Mouse (Mus musculus) kidney, postnatal 14 days (tissue): Measurements from ENCODE around the gene Kctd20.
A peak's percentile ranks its signal among the peaks of the same experiment; 100 is the strongest.

Source experiments
- DNase-seq: peaks from one replicate; pipeline ENCODE4 v3.0.0; 2022; ENCODE audit warnings: mixed read lengths

Kctd20 gene

DNA sequence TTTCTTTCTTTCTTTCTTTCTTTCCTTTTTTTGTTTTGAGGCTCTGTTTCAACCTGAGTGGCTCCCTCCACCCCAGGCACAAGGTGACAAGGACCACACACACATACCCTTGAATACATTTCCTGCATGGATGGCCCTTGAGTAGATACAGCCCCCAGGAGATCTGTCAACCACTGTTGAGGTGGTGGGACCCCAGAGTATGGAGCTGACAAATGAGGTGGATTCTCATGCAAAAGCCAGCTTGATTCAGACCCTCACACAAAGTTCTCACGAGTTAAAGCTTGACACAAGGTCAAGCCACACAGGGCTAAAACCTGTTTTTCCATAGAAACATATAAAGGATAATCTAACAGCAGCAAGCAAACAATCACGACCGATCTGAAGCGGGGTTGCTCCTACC is 19.5 kb upstream of the Kctd20 start:
- no peak for DNase-seq

DNA sequence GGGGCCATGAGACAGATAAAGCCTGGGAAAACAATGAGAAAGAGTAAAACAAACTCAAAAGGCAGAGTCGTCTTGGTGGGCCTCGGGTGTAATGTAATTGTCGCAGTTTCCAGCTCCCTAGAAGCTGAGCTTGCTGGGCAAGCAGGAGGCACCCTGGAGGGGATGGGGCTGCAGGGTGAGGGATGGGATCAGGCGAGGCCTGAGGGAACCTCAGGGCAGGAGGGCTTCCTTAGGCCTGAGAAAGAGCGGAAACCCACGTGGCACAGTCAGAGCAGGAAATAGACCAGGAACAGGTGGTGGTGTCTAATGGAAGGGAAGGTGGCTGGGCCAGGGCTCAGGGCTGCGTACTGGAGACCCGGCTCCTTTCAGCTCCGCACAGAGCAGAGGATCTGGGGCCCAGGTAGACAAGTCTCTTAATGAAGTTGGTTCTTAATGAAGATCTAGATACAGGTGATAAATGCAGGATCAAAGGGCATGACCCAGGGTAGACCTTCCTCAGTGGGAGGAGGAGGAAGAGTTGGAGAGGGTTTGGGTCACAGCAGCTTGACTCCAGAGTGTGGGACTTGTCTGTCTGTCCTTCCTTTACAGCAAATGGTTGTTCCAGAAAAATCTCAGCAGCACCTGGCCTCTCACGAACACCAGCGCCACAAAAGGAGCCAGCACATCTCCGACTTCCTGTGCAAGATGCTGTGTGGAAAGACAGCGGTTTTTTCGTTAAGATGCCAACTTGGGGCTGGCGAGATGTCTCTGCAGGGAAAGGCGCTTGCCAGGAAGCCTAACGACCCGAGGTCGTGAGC is 17.4 kb upstream of the Kctd20 start:
- DNase-seq: no peak

DNA sequence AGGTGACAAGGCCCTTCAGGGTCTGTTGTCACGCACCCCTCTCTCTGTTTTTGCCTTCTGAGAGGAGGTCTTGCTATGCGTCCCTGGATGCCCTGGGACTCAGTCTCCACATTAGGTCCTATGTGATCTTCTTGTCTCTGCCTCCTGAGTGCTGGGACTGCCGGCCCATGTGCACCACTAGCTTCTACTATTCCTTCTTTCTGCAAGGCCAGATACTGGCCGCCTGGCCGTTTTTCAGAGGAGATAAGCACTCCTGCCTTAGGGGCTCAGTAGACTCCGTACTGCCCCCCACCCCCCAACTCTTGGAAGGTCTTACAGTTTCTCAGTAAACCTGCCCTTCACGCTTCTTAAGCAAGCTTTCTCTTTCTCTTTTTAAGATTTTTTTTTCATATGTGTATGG is 15.6 kb upstream of the Kctd20 start:
- DNase-seq: no peak

DNA sequence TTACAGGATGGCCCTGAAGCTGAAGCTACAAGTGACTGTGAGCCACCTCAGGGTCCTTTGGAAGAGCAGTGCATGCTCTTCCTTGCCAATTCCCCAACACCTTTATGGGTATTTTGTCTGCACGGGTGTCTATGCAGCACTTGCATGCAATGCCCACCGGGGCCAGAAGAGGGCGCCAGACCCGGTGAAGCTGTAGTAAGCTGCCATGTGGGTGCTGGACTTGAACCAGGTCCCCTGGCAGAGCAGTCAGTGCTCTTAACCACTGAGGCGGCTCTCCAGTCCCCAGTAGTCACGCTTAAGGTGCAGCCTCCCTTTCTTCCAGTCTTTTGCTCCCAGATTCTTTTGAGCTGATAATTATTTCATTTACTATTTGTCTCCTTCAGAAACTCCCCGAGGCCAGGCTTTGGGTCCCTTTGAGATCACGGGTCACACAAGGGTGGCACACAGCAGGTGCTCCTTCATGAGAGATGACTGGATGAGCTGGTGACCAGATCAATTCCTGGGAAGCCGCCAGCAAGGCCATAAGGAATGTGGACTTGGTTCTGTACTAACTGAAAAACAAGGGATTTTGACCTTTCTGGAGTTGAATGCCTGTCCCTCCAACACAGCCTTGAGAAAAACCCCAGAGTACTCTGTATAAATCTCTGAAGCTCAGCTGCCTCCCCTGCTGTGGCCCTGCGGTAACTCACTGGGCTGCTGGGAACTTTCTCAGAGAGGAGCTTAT is 15.0 kb upstream of the Kctd20 start:
- DNase-seq: peak; percentile 77

DNA sequence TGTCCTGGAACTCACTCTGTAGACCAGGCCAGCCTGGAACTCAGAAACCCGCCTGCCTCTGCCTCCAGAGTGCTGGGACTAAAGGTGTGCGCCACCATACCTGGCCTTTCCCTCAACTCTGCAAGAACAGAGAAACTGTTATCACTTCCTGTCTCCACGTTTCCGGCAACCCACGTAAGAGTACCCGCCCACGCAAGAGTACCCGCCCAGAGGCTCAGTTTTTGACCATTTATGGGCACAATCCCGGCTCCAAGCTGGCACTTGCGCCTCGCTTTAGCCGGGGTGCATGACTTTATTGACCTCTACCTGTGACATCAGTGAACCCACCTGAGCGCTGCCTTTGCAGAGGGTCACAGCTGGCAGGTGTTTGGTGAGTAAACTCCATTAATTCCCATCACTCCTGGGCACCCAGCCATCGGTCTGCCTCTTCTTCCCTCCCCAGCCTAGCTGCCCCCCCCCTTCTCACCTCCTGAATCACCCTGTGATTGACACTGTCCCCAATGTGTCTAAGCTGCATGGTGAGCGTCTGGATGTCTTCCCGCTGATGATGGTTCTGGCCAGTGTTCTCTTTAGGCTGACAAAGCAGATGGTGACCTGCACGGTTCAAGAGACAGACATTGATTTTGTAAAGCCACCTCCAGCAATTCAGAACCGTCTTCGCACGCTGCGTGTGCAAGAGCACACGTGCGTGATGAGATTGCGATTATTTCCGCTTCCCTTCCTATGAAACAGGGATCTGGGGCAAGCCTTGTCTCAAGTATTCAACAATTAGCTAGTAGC is 10.8 kb upstream of the Kctd20 start:
- DNase-seq: no peak

DNA sequence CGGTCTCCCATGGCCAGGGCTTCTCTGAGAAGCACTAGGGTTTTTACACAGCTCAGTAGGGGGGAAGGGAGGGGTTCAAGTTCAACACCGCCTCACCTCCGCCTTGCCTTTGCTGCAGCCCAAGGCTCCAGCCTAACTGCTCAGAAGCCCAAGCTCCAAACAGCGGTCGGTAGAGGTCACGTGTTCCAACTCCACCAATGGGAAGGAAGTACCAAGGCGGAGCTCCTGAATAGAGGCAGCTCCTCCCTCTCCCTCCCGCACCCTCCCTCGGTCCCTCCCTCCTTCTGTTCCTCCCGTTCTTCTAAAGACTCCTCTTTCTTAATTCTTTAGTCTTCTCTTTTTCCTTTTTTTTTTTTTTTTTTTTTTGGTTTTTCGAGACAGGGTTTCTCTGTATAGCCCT is 9.6 kb upstream of the Kctd20 start:
- no peak for DNase-seq

DNA sequence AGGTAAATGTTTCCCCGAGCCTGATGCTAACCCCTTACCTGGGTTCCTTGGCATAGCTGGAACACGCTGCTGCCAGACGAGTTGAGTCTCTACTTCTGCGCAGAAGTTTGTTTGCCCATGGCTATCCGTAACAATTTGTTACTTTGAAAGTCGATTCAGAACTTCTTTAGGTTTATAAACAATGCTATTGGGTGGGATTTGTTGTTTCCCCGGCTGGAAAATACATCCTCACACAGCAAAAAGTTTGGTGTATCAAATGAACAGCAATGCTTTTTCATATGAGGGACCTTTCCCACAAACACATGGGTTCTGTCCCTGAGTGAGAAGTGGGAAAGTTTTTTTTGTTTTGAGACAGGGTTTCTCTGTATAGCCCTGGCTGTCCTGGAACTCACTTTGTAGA is 8.0 kb upstream of the Kctd20 start, which contains the start of gene Pxt1:
Gene Pxt1, minus strand, starts transcription at position 101 of the 400 bp plus-strand sequence.
- no peak for DNase-seq

DNA sequence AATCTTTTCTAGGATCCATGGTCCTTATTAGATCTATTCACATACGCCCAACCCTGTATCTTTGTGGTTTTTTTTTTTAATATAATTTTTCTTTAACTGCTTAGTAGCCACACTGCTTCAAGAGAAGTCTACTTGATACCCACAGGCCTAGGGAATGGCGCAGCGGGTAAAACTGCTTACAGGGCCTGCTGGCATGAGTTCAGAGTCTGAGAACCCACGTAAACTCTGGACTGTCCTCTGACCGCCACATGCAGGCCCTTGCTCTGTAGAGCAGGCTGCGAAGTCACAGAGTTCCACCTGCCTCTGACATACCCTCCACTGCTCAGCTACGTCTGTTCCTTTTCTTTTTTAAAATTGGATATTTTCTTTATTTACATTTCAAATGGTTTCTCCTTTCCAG is 7.3 kb upstream of the Kctd20 start:
- DNase-seq: peak; percentile 63

DNA sequence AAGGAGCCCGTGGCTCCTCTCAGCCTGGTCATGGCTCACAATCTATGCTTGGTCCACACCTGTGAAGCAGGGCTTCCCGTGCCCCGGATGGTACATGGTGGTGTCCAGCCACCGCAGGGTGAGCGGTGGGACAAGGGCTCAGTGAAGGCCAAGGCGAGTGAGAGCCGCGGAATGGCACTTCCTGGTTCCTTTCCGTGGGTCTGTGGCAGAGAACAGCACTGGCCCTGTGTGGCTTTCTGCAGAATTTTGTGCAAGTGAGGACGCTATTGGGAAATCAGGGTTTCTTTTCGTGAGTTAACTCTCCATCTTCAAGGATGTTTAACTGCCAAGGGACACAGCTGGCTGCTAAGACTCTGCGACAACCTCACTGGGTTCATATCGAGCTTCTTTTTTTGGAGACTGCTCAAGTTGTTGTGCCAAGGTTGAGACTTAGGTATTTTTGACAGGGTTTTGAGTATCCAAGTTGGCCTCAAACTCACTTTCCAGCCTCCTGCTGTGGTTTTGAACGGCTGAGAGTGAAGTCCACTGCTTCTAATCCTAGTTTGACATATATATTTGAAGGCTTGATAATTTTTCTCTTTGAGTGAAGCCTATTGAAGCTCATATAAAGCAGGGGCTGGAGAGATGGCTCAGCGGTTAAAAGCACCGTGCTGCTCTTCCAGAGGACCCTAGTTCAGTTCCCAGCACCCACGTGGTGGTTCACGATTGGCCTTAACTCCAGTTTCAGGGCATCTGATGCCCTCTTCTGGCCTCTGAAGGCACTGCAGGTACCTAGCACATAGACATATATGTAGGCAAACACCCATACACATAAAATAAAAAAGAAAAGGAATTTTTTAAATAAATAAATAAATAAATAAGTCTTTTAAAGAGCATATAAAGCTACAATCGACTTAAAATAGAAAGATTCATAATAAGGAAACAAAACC is 4.5 kb upstream of the Kctd20 start:
- DNase-seq: no peak

DNA sequence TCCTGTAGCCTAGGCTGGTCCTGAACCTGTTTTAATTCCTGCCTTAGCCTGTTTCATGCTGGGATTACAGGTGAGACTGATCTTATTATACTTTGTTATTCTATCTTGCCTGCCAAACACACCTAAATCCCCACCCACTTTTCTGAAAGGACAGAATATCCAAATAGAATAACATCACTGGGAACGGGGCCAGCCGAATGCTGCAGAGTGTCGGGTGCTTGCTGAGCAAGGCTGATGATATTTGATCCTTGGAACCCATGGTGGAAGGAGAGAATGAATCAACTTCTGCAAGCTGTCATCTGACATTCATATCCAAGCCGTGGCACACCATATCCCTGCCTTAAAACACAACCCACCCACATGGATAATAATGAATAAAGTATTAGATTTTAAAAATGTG is 3.1 kb upstream of the Kctd20 start:
- DNase-seq: peak; percentile 25

DNA sequence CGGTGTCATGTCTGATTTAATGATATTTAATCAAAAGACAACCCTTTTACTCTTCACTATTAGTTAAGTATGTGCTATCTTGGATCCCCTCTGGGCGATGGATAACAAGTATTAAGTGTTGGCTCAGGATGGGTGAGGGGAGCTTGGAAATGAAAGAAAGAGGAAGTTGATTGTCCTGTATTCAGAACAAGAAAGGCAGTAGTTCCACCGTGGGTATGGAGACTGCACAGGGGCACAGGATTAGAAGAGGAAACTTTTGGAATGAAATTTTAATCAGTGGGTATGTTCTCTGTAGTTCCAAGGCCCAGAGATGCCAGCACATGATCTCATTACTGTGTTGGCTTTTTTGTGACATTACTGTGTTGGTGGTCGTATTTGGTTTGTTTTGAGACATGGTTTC is 999 bp upstream of the Kctd20 start:
- DNase-seq: no peak

DNA sequence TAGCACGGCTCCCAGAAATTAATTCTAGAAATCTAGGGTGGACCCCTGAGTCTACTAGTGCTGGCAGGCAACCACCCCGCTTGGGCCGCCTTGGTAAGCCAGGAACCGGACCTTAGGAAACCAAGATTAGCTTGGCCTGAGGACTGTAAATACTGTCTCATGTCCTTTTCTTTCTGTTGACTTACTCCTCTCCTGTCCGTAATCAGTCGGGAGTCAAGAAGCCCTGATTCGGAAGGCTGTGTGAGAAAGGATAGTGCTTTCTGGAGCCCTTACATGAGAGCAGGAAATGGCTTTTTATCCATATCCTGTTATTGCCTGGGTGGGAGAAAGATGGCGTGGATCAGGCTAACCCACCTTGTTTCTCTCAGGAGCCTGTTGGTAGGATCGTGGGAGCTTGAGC is 1.5 kb downstream of the Kctd20 start:
- peak; percentile 24 for DNase-seq

DNA sequence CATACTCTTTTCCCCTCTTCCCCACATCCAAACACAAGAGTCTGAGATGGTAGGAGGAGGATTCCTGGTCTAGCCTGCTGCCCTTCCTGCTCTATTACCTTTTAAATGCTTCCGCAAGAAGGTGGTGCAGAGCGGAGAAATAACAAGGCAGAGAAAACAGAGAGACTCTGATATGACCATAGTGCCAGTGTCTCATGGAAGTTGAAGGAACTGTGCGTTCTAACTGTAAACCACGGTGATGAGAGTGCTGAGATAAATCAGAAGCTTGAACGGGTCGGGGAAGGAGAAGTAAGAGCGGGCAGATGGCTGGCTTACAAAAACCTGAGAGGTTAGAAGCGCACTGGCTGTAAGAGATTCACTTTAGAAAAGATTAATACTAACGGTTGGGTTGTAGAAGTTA is 2.7 kb downstream of the Kctd20 start:
- no peak for DNase-seq

DNA sequence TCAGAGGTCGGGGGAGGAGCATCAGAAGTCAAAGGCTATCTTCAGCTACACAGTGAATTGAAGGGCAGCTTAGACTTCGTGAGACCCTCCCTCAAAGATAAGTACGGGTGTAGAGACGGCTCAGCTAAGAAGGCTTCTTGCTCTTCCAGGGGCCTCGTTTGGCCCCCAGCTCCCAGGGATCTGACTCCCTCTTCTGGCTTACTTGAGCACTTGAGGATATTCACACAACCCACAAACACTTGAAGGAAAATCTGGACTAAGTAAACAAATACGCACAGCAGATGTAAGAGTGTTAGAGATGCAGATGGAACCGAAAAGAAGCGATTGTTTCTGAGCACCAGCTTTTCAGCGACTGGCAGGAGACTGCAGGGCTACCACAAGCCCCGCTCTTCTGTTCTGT is 8.8 kb downstream of the Kctd20 start:
- DNase-seq: no peak

DNA sequence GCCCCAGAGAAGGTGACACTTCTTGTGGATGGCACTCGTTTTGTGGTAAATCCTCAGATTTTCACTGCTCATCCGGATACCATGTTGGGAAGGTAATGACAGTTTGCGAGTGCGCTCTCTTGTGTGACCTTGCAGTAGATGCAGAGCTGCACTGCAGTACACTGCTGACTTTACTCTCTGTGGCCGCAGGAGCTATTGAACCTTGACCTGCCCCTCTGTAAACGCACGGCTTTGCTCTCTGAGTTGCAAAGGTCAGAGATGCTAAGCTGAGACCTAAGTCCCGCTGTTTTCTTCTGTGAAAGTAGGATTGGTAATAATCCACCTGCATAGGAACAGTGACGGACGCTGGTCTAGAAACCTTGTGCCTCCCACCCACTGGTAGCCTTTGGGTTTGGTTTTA is 9.8 kb downstream of the Kctd20 start:
- DNase-seq: peak; percentile 60

DNA sequence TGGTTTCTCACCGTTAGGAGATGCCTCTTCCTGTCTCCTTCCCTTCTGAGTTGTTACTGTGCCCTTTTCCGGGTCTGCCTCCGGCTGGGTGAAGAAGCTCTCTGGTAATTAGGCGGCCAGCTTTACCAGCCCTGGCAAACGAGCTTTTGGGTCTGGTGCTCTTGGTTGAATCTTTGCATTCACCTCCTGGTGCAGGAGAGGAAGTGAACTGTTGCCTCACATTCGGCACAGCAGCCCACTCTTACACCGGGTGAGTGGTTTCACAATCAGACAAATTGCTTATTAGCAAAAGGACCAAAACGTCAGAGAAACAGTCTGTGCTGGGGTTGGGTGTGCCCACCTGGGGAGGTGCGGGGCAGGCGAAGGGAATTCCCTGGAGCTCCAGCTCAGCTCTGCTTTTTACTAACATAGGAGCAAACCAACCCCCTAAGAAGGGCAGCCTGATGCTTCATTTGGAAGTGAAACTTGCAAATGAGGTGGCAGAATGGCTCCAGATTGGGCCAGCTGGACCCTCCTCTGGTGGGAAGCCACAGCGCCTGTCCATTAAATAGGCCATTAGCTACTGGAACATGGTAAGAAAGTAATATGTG is 15.4 kb downstream of the Kctd20 start:
- DNase-seq: no peak

DNA sequence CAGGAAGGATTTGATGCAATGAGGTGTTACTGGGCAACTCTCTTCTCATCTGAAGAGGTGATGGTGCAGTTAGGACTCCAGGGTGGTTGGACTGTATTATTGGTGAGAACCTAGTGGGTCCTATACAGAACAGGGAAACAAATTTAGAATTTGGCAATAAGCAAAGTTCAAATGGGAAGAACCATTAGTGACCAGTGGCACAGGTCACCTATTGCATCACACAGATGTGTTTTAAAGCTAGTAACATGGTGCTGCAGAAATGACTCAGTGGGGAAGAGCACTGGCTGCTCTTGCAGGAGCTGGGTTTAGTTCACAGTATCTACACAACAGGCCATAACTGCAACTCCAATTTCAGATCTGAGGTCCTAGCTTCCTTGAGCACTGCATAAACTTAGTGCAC is 18.4 kb downstream of the Kctd20 start:
- DNase-seq: no peak

DNA sequence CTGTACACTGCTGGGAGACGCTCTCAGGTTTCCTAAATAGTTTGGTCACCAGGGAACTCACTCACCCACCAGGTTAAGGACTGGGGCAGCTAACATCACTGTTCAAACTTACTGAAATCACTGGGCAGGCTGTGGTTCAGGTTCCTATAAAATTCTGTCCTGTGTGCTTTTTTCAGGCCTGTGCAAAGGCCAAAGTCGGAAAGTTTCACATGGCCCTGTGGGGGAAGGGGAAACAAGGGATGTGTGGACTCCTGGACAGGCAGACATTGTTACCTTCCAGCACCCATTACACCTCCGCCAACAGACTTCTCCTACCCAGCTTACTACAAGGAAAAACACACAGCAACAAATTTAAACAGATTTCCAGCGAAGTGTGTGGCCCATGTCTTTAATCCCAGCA is 27.3 kb downstream of the Kctd20 start:
- DNase-seq: peak; percentile 41

DNA sequence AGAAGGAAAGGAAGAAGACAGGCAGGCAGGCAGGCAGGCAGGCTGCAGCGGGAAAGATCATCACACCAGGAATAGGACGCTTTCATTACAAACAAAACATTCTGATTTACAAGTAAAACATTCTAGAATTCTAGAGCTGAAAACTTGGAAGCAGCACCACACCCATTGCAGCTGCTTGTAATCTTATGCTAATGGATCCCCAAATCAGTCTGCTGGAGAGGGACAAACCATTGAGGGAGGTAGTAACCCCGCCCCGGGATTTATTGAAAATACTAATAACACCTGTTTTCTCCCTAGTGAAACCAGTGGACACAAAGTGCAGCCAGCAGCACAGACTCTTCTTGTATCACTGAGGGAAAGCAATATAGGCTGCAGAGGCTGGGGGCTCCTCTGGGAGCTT is 29.3 kb downstream of the Kctd20 start:
- DNase-seq: no peak

DNA sequence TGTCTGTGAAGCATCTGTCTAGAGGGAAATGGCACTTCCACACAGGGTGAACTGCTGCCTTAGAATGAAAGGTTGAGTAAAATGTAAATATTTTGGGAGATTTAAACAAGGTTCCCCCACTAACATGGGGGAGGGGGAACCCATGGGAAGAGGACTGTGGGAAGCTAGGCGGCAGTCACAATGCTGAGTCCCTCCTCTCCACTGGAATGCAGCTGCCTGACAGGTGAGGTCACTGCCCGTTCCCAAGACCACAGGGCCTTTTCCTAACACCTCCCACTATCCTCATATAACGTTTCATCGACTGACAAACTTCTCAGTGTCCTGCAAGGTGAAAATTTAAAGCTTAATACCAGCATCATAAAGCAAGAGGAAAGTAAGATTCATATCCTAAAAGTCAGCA is 30.8 kb downstream of the Kctd20 start:
- DNase-seq: no peak

DNA sequence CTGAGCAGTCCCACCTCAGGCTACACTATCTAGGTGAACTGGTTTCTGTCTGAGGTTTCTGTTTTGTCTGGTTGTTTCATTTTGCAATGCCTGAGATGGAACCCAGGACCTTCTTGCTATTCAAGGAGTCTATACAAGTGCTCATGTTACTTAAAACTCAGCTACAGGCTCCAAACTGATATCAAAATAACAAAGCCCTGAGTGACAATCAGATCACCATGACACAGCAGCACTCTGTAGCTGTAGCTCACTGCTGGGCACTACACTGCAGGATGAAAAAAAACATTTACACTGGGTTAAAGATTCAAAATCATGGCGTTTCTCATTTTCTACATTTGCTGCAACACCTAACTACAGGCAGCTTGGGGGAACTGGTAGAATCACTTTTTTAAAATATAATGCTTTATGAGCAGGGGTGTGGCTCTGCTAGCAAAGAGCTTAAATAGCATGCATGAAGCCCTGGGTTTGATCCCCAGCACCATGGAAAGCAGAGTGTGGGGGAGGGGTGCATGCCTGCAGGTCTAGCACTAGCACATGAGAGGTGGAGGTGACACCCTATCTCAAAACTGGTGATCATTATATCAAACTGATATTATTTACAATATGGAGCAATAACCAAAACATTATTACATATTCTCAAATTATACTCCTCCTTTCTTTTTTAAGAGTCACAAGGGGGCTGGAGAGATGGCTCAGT is 33.1 kb downstream of the Kctd20 start:
- no peak for DNase-seq

DNA sequence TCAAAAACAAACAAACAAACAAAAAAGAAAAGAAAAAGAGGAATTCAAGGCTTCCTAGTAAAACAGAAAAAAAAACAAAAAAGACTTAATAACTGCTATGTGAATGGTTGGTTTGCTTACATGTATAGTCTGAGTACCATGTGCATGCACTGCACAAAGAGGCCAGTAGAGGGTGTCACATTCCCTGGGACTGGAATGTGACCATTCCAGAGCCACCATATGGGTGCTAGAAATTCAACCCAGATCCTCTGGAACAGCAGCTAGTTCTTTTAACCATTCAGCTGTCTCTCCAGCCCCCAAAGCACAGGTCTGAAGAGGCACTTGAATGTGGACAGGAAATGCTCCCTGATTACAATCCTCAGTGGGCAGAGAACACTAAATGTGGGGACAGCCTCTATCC is 35.1 kb downstream of the Kctd20 start:
- DNase-seq: peak; percentile 15
